Mouse (Mus musculus): ENCODE data around the gene Tmem132d.
"Not testable (repeated sequence)": the region's sequence is repeated elsewhere in the genome, so short reads cannot be mapped to it uniquely, and the experiment has no call there.

Gene Tmem132d

DNA sequence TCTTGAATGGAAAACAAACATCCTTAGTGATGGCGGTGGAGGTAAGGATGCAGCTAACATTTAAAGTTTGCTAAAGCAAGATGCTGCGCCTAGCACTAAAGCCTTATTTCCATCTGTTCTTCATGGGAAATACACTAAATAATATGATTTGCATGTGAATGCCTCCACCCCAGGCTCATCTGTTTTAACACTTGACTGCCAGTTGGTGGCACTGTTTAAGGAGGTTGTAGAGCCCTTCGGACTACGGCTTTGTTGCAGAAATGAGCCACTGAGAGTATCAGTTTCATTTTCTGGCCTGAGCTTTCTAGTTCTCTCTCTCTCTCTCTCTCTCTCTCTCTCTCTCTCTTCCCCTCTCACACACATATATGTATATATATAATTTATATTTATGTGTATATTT is 632.0 kb downstream of the Tmem132d start:
- DNase-seq (ENCODE audit: low read depth, low spot score): no peak

DNA sequence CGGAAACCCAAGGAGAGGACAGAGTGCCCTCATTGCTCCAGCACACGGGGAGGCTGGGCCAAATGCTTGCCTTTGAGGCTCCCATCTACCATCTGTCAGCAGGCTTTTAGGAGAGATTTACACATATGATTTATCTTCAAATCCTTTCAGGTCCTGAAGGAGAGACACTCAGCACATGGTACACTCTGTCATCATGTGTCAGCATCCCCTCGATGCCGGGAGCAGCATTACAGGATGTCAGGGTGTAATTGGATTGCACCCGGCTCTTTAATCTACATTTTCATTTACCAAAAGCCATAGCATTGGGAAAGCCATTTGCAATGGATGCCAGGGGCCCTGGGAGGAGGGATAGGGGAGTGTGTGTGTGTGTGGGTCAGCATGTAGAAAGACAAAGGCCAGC is 651.7 kb downstream of the Tmem132d start:
- no peak for DNase-seq (ENCODE audit: low read depth, low spot score)

DNA sequence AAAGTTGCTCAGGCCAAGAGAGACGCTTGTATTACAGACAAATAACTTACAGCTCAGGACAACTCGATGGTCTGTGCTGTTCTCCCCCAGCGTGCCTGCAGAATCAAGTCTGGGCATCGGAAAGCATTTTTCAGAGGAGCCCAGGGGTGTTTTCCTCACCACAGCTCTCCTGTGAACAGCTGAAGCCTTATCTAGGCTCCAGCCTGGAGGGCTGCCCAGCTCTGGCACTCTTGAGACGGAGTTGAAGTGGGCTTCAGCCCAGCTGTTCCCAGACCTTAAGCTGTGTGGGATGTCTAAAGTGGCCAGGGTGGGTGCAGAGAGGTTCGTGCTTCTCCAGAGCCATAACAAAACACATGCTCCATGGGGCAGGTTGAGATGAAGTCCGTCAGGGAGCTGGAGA is 657.1 kb downstream of the Tmem132d start:
- no peak for DNase-seq (ENCODE audit: low read depth, low spot score)

DNA sequence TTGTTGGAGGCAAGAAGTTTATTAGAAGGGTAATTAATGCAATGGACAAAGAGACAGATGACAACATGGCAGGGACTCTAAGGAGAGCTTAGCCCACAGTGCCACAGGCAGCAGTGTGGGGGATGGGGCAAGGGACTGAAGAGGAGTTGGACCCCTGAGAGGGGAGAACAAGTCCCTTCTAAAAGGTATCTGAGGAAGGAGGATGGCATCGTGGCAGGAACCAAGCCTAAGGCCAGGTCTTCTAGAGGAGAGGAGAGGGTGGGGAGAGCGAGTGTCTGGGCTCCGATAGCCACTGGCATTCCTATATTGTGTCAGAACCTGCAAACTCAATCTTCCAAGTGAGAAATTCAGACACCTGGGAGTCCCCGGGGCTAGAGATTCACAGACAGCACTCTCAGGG is 674.3 kb downstream of the Tmem132d start:
- no peak for DNase-seq (ENCODE audit: low read depth, low spot score)

DNA sequence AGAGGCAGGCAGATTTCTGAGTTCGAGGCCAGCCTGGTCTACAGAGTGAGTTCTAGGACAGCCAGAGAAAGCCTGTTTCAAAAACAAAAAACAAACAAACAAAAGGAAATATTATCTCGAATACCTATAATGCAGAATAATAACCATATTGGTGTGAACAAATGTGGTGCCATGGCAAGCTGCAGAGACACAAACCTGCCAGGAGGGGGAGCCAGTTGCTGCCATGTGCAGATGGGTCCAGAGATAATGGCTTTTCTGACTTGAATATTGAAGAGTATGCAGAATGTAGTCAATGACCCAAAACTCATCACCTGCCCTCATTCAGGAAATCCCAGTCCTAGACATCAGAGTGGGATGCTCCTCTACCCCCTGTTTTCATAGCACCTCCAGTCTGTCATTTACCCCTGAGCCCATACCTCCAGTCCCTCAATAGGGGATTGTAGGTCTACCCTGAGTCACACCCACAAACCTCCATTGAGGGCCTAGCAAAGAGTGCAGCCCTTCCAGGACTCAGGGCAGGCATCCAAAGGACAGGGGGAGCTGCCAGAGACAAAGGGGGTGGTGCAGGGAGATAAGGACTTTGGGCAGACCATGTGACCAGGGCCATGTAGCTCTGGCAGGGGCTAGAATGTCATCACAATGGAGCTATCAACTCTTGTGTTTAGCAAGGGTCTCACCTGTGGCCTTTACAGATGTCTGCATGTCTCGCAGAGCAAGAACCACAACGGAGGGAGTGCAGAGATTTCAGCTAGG is 676.0 kb downstream of the Tmem132d start:
- no peak for DNase-seq (ENCODE audit: low read depth, low spot score)

DNA sequence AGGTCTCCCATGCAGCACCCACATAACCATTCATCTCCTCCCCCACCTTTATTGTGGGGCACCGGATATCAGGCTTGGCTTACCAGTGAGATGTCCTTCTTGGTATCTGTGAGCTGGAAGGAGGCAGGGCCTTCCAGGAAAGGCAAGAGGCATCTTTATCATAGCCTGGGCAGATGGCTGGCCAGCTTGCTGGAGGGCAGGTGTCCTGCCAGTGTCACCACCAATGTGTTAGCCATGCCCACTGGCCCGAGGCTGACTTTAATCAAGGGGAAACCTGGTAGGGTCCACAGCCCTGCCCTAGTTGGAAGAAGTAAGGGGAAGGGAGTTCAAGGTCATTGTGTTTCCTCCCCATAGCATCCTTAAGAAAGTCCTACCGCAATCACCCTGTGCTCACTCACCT is 676.9 kb downstream of the Tmem132d start:
- no peak for DNase-seq (ENCODE audit: low read depth, low spot score)

DNA sequence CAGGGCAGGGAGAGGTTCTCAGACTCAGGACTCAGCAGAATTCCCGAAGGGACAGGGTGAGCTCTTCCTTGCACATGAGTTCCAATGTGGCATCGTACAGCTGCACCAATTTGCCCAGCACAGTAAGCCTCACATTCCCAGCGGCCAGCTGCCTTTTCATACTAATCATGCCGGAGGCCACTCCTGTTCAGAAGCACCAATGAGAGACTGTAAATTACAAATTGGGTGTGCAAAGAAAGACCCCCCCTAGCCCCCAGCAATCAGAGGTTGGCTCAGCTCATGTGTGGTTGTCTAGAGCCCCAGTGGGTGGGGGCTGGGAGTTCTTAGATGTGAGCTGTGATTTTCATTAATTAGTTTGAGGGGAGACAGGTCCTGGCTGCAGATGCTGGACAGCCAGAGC is 677.3 kb downstream of the Tmem132d start:
- no peak for DNase-seq (ENCODE audit: low read depth, low spot score)

DNA sequence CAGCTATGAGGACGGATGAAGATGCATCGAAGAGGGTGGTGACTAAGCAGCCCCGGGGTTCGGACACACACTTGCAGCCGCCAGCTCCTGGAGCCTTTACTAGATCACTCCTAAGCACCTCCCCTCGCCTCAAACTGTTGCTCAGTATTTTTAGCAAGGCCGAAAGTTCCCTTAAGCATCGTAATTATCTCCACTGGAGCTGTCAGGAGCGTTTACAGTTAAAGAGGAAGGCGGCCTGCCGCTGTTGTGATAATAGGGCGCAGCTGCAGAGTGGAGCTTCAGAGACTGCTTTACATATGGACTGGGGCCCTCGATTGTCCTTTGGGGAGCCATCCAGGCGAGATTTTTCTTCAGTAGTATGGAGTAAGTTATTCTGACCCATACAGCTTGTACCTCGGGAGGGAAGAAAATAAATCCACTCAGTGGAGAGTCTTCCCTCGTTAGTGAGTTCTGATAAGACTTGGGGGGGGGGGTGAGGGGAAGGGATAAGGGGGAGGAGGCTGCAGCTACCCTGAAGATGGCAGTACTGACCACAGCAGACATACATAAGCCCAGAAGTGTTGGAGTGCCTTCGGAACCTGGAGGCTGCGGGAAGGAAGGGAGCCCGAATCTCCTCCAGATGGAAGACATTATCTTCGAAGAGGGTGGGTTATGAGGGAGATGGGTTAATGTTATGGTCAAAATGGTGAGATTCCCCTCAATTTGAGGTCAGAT is 681.5 kb downstream of the Tmem132d start:
- DNase-seq (ENCODE audit: low read depth, low spot score): no peak

DNA sequence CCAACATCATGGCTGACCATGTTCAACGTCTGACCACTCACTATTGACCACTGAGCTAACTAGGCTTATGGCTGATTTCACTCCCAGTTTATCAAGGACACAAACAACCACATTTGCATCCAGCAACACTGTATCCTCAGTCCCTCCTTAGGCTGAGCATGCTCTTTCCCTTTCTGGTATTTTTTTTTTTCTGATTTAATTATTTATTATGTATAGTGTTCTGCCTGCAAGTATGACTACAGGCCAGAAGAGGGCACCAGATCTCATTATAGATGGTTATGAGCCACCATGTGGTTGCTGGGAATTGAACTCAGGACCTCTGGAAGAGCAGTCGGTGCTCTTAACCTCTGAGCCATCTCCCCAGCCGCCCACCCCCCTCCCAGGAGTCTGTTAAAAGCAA is 683.3 kb downstream of the Tmem132d start:
- DNase-seq (ENCODE audit: low read depth, low spot score): not testable (repeated sequence)

DNA sequence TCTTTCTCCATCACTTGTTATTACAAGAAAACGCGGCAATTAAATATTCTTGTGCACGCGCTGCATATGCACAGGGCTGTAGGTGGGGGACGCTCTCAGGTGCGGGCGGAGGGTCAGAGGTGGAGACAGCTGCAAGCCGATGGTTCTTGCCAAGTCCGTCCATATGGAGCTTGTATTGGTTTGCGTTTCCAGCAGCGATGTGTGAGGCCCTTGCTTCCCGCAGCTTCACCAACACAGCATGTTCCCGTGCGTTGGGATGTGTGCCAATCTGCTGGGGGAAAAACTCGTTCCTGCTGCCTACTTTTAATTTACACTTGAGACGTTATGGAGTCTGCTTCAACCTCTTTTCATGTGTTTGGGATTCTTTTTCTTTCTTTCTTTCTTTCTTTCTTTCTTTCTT is 691.5 kb downstream of the Tmem132d start:
- no peak for DNase-seq (ENCODE audit: low read depth, low spot score)

All from 3T3-L1 (cell line).